Mouse (Mus musculus) spleen, adult 2 months (tissue): ENCODE measurements around the gene Magi1.

Experiments
- CTCF ChIP-seq: fragments of 200-500 bp; IDR thresholded peaks from 2 replicates; pipeline ENCODE4 v1.5.1; 2011; ENCODE audit warnings: mild to moderate bottlenecking, inconsistent platforms; ENCODE audit not compliant: insufficient read depth, insufficient read length, insufficient replicate concordance; ENCODE audit errors: extremely low read depth
- POLR2A ChIP-seq: fragments of 200-500 bp; IDR thresholded peaks from 2 replicates; pipeline ENCODE4 v1.6.1; 2011; ENCODE audit warnings: low read depth, low read length, inconsistent platforms

GRCm38 (mm10) chr6:94078934-94079333, 204.8 kb downstream of the Magi1 start:
- TF ChIP-seq CTCF, result no peak
- no peak for TF ChIP-seq POLR2A
